Mouse (Mus musculus) intestine, embryonic 16.5 days (tissue): ENCODE results near the gene E2f7. TPM values are rescaled to one million over a fixed set of nuclear protein-coding genes. Genes with fewer than 3 reads are reported as not detected.

Source experiments
- ATAC-seq: fragments of 200-750 bp; cut with Nextera tagmentation; 2 replicates; pipeline ENCODE4 v1.8.0; 2017; ENCODE audit warnings: moderate TSS enrichment, moderate library complexity
- H3K27ac ChIP-seq: fragments of 300-500 bp; sonication (generic); 2 replicates; pipeline ENCODE4 v1.5.1; 2014; ENCODE audit warnings: mild to moderate bottlenecking, low read length
- H3K27me3 ChIP-seq: fragments of 300-500 bp; sonication (generic); replicated peaks from 2 replicates; pipeline ENCODE4 v1.6.1; 2014; ENCODE audit warnings: low read length, control low read depth, mixed read lengths; ENCODE audit not compliant: control insufficient read depth, insufficient read depth
- H3K36me3 ChIP-seq: fragments of 300-500 bp; sonication (generic); 2 replicates; pipeline ENCODE4 v1.6.1; 2014; ENCODE audit warnings: low read length, control low read depth; ENCODE audit not compliant: control insufficient read depth, insufficient read depth
- H3K4me1 ChIP-seq: fragments of 300-500 bp; sonication (generic); 2 replicates; pipeline ENCODE4 v1.6.1; 2014; ENCODE audit warnings: low read length, control low read depth, mixed read lengths; ENCODE audit not compliant: control insufficient read depth, insufficient read depth
- H3K4me2 ChIP-seq: fragments of 300-500 bp; sonication (generic); 2 replicates; pipeline ENCODE4 v1.6.1; 2014; ENCODE audit warnings: low read depth, low read length, control low read depth
- H3K4me3 ChIP-seq: fragments of 300-500 bp; sonication (generic); 2 replicates; pipeline ENCODE4 v1.5.1; 2014; ENCODE audit warnings: mild to moderate bottlenecking, low read length
- H3K9ac ChIP-seq: fragments of 300-500 bp; sonication (generic); 2 replicates; pipeline ENCODE4 v1.6.1; 2014; ENCODE audit warnings: low read depth, low read length
- H3K9me3 ChIP-seq: fragments of 300-500 bp; sonication (generic); 2 replicates; pipeline ENCODE4 v1.6.1; 2016; ENCODE audit warnings: low read length, control low read depth; ENCODE audit not compliant: control insufficient read depth
- WGBS: fragments of 180-500 bp; shearing (Covaris S2); extraction: QIAGEN DNeasy Blood & Tissue Kit; methylation state at CpG from one replicate; pipeline ENCODE4 v1.1.7; 2014; 5-methylcytosine and 5-hydroxymethylcytosine counted together
- polyA plus RNA-seq: library from polyadenylated mRNA; unstranded; fragments of >200 nt; fragmentation: Nextera tagmentation; extraction: Ambion mirVana; gene quantifications from 2 replicates; pipeline ENCODE4 v1.2.1, GENCODE M21; 2015

The E2f7 gene
- polyA plus RNA-seq, result 11.0 and 12.4 TPM in 2 replicates

DNA sequence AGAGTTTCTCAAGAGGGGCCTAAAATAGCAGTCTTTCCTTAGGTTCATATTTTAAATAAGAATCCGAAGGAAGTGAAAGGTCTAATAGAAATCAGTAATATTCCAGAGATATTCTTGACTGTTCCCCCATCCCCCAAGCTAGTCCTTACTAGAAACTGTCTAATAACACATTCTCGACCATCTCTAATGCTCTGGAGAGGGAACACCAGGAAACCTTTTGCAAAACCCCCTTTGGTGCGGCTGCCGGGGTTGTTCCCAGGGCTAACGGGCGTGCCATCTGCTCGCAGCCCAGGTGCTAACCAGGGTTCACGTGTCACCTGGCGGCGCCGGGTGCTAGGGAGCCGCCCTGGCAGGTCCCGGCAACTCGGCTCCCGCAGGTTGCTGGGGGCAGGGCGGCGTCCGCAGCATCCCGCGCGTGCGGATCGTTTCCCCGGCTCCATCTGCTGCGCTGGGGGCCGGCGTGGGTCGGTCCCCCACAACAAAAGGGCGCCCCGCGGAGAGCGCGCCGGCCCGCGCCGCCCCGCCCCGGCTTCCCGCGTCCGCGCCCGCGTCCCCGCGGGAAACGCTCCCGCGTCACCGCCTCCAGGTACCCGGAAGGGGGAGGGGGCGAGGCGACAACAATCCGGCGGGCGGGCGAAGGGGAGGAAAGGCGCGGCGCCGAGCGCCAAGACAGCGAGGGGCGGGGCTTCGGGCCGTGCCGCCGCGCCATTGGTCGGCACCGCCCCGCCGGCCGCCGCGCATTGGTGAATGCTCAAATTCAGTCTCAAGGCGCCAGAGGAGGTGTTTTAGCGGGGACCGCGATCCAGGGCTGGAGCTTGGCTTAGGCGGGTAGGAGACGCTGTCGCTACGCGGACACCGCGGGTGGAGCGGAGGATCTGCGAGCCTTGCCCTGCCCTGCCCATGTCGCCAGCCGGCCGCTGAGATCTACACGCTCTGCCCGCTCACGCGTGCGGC is at the start of gene E2f7:
Gene E2f7 (plus strand): TSS at position 754 of the 954 bp plus-strand sequence.
- WGBS, result under 1% methylated on average over 96 of the region's 98 CpGs
- peaks cover 8% of the 10 kb centered on the region for H3K4me1 ChIP-seq
- 0 out of 2 replicates have a peak, but pooled peaks cover 2% of the 10 kb centered on the region for H3K36me3 ChIP-seq
- H3K9me3 ChIP-seq, result no peaks in the 10 kb centered on the region
- peak within 1 kb of the TSS; percentile 83 for H3K4me3 ChIP-seq
- H3K27ac ChIP-seq, result peak within 1 kb of the TSS; percentile 53; the same call in 1 of the 2 replicates
- H3K9ac ChIP-seq, result peak within 1 kb of the TSS; percentile 86
- ATAC-seq, result peak; percentile 99
- H3K4me2 ChIP-seq, result peak within 1 kb of the TSS; percentile 96
- H3K27me3 ChIP-seq, result no peaks in the 10 kb centered on the region

DNA sequence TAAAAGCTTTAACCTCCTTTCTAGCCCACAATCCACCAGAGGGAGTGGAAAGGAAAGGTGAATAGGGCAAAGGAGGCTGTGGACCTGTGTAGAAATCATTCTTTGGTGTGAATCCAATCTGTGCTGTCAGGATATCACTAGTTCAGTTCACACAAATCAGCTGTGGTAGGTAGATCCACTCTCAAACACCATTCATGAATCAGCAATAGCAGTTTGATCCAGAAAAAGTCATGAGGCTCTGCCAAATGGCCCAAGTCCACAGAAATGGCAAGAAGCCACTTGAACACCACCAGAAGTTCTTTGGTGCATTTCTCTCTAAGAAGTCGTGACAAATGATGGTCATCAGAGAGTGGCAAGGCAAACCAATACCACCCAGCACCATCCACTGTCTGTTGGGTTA is 44.0 kb upstream of the E2f7 start:
- Histone ChIP-seq H3K27ac (no peak overlapping the region), H3K4me1 (no peaks in the 10 kb centered on the region), H3K9ac (no peak overlapping the region), H3K9me3 (no peaks in the 10 kb centered on the region), H3K4me3 (no peak overlapping the region), H3K36me3 (no peaks in the 10 kb centered on the region), H3K27me3 (no peaks in the 10 kb centered on the region), H3K4me2 (no peak overlapping the region)
- ATAC-seq, result no peak
- WGBS, result 72% methylated on average over 1 of the region's 1 CpGs

DNA sequence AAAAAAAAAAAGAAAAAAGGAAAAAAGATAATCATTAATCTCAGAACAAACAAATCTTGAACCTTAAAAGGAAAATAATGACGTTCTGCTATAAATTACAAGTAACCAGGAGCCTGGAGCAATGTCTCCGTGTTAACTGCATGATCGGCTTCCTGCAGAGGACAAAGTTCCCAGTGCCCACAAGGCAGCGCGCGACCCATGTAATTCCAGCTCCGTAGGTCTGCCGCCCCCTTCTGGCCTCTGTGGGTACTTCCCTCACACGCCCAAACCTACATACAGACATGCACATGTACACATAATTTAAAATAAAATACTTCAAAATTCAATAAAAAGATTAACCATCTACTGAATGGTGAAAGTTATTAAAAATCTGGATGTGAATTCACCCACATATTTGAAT is 39.6 kb upstream of the E2f7 start:
- Histone ChIP-seq H3K27ac (no peak overlapping the region), H3K4me2 (no peak overlapping the region), H3K4me3 (no peak overlapping the region), H3K27me3 (no peaks in the 10 kb centered on the region), H3K36me3 (no peaks in the 10 kb centered on the region), H3K4me1 (no peaks in the 10 kb centered on the region), H3K9ac (no peak overlapping the region), H3K9me3 (no peaks in the 10 kb centered on the region)
- peak; percentile 52; the same call in 1 of the 2 replicates for ATAC-seq
- whole genome bisulfite sequencing, result 42% methylated on average over 9 of the region's 9 CpGs

DNA sequence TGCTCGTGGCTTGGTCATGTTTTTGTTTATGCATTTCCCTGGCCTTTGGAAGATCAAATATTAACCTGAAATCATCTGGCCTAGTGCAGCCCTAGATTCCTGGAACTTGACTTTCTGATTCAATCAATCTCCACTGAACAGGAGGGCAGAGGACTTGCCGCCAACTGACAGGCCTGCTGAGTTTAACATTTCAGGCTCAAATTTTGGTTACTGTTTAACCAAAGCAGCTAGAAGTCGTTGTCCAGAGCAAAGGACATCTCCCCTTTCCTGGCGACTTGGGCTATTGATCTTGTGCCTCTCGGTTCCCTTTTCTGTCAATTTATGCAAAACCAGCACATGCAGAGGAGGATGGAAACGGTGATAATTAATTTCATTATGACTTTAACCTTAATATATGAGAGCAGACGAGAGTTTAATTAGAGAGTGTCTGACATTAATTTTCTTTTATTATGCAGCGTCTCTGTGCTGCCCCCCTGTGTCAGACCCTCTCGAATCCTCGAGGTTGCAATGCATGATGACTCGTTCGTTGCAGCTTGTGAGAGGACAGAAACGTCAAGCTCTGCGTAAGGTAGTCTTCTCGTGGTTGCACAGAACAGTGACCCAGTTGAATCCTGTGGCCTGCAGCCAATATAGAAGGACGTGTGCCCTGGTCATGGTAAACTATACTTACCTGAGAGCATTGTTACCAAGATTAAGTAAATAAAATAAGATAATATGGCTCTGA is 37.7 kb upstream of the E2f7 start:
- no peaks in the 10 kb centered on the region for H3K36me3 ChIP-seq
- no peak overlapping the region for H3K27ac ChIP-seq
- WGBS, result 38% methylated on average over 16 of the region's 16 CpGs
- H3K27me3 ChIP-seq, result no peaks in the 10 kb centered on the region
- H3K4me2 ChIP-seq, result peak overlapping the region; percentile 26
- H3K4me1 ChIP-seq, result no peaks in the 10 kb centered on the region
- no peak overlapping the region for H3K9ac ChIP-seq
- no peak overlapping the region for H3K4me3 ChIP-seq
- peak; percentile 89 for ATAC-seq
- no peaks in the 10 kb centered on the region for H3K9me3 ChIP-seq

DNA sequence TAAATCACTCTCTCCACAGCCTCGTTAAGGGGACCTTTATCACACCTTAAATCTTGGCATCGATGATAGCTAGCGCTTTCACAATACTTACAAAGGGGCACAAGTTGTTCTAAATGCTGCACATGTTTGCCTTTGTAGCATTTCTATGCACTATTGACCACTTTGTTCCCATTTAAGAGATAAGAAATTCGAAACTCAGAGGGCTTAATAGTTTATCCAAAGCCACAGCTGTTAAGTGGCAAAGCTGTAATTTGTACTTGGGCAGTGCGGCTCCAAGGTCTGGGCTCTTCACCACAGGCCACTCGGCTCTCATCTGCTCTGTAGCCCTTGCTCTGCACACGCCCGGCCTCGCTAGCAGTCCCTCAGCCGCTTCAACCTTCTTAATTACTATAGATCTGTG is 28.4 kb upstream of the E2f7 start:
- no peaks in the 10 kb centered on the region for H3K36me3 ChIP-seq
- H3K27ac ChIP-seq, result no peak overlapping the region
- H3K9ac ChIP-seq, result no peak overlapping the region
- no peaks in the 10 kb centered on the region for H3K4me1 ChIP-seq
- no peaks in the 10 kb centered on the region for H3K9me3 ChIP-seq
- 61% methylated on average over 10 of the region's 10 CpGs for WGBS
- H3K27me3 ChIP-seq, result no peaks in the 10 kb centered on the region
- H3K4me2 ChIP-seq, result no peak overlapping the region
- H3K4me3 ChIP-seq, result no peak overlapping the region
- no peak for ATAC-seq

DNA sequence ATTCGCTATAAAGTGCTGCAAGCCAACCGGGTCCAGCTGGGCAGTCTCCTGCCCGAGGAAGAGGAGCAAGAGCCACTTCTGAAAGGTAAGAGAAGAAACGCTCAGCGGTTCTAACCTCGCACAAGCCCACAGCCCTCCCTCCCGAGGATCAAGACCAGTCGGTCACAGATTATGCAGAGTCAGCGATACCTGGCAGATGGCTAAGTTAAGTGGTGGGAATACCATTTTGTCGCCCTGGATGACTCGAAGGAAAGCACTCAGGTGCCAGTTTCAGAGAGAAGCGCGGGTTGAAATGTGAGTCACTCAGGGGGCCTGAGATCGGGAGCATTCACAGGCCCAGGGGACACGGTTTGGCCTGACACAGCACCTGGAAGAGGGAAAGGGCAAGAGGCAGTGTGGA is 18.8 kb upstream of the E2f7 start:
- no peak for ATAC-seq
- no peaks in the 10 kb centered on the region for H3K4me1 ChIP-seq
- 80% methylated on average over 15 of the region's 15 CpGs for WGBS
- H3K9me3 ChIP-seq, result no peaks in the 10 kb centered on the region
- H3K27me3 ChIP-seq, result no peaks in the 10 kb centered on the region
- H3K4me3 ChIP-seq, result no peak overlapping the region
- no peak overlapping the region for H3K27ac ChIP-seq
- H3K36me3 ChIP-seq, result no peaks in the 10 kb centered on the region
- H3K4me2 ChIP-seq, result no peak overlapping the region
- H3K9ac ChIP-seq, result no peak overlapping the region

DNA sequence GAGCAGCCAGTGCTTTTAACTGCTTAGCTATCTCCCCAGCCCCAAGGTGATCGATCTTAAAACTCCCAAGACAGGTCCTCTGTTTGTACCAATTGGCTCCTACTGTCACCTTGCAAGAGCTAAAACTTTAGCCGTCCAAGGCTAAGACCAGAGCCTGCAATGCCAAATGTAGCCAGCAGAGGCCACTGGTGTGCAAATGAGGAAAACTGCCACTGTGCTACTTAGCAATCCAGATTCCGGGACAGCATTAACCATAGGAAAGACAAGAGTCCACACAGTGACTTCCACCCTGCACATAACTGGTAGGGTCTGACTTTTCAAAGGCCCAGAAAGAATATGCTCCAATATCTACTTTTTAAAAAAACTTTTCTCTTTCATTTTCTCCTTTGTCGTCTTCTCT is 17.4 kb upstream of the E2f7 start:
- Histone ChIP-seq H3K9me3 (no peaks in the 10 kb centered on the region), H3K9ac (no peak overlapping the region), H3K4me2 (no peak overlapping the region), H3K27ac (no peak overlapping the region), H3K4me3 (no peak overlapping the region), H3K4me1 (no peaks in the 10 kb centered on the region), H3K36me3 (no peaks in the 10 kb centered on the region), H3K27me3 (no peaks in the 10 kb centered on the region)
- peak; percentile 42; the same call in 1 of the 2 replicates for ATAC-seq
- 48% methylated on average over 4 of the region's 4 CpGs for WGBS

DNA sequence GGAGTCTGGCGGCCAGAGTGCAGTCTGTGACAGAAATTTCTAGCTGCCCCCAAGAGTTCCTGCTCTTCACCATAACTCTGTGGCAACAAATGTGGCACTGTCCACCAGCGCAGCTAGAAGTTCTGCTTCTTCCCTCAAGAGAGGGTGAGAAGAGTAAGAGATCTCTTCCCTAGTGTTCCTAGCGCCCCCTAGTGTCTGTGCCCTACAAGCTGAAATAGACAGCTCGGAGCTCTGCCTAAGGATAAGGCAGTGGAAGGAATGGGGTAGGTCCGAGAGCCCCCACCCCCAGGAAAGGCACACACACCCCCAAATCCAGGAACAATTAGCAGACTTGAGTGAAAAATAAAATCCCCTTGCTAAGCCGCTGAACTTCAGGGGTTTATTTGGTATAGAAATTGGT is 11.9 kb upstream of the E2f7 start:
- Histone ChIP-seq H3K4me2 (no peak overlapping the region), H3K36me3 (no peaks in the 10 kb centered on the region), H3K4me3 (no peak overlapping the region), H3K9ac (no peak overlapping the region), H3K4me1 (no peaks in the 10 kb centered on the region), H3K27ac (no peak overlapping the region), H3K9me3 (no peaks in the 10 kb centered on the region), H3K27me3 (0 out of 2 replicates have a peak, but pooled peaks cover 4% of the 10 kb centered on the region)
- 20% methylated on average over 6 of the region's 6 CpGs for WGBS
- ATAC-seq, result peak; percentile 60; the same call in 1 of the 2 replicates

DNA sequence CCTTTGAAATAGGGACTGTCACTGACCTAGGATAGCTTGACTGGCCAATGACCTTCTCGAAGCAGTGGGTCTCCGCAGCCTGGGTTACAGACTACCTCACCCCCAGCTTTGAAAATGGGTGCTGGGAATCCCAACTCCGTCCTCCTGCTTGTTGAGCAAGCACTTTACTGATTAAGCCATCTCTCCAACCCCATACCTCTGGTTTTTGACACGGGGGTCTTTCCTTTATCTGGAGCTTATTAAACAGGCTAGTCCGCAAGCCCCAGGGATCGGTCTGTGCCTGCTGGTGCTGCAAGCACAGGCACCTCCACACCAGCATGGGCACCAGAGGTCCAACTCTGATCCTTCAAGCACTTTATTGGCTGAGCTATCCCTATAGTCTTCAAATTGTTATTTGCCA is 1.5 kb upstream of the E2f7 start:
- WGBS, result 84% methylated on average over 6 of the region's 6 CpGs
- no peak for ATAC-seq
- Histone ChIP-seq H3K4me2 (no peak overlapping the region), H3K27me3 (no peaks in the 10 kb centered on the region), H3K9me3 (no peaks in the 10 kb centered on the region), H3K36me3 (no peaks in the 10 kb centered on the region), H3K4me1 (peaks cover 8% of the 10 kb centered on the region), H3K9ac (no peak overlapping the region), H3K4me3 (no peak overlapping the region), H3K27ac (no peak overlapping the region)
